Mouse (Mus musculus) liver, embryonic 16.5 days (tissue): Measurements from ENCODE around the gene Incenp. TPM values are rescaled to one million over a fixed set of nuclear protein-coding genes. Genes with fewer than 3 reads are reported as not detected.
"Not testable (repeated sequence)": the region's sequence is repeated elsewhere in the genome, so short reads cannot be mapped to it uniquely, and the experiment has no call there.

Experiments used
- ATAC-seq: fragments of 200-750 bp; cut with Nextera tagmentation; 2 replicates; pipeline ENCODE4 v1.8.0; 2017; ENCODE audit warnings: low read depth, mild to moderate bottlenecking, moderate number of reproducible peaks, moderate library complexity
- H3K27ac ChIP-seq: fragments of 300-500 bp; sonication (generic); 2 replicates; pipeline ENCODE4 v1.5.1; 2014; ENCODE audit warnings: mild to moderate bottlenecking, low read length
- H3K27me3 ChIP-seq: fragments of 300-500 bp; sonication (generic); 2 replicates; pipeline ENCODE4 v1.6.1; 2014; ENCODE audit warnings: low read depth, low read length, mixed read lengths; ENCODE audit not compliant: control insufficient read depth, insufficient read depth
- H3K36me3 ChIP-seq: fragments of 300-500 bp; sonication (generic); 2 replicates; pipeline ENCODE4 v1.6.1; 2014; ENCODE audit warnings: mild to moderate bottlenecking; ENCODE audit not compliant: control insufficient read depth, insufficient read depth
- H3K4me1 ChIP-seq: fragments of 300-500 bp; sonication (generic); 2 replicates; pipeline ENCODE4 v1.6.1; 2014; ENCODE audit warnings: low read depth, low read length, mixed read lengths; ENCODE audit not compliant: control insufficient read depth
- H3K4me2 ChIP-seq: fragments of 300-500 bp; sonication (generic); 2 replicates; pipeline ENCODE4 v1.6.1; 2014; ENCODE audit warnings: low read depth, low read length, mixed read lengths
- H3K4me3 ChIP-seq: fragments of 300-500 bp; sonication (generic); 2 replicates; pipeline ENCODE4 v1.5.1; 2014; ENCODE audit warnings: low read depth, mild to moderate bottlenecking, low read length
- H3K9ac ChIP-seq: fragments of 300-500 bp; sonication (generic); 2 replicates; pipeline ENCODE4 v1.6.1; 2014; ENCODE audit warnings: low read depth, low read length
- H3K9me3 ChIP-seq: fragments of 300-500 bp; sonication (generic); replicated peaks from 2 replicates; pipeline ENCODE4 v1.6.1; 2016; ENCODE audit warnings: low read length; ENCODE audit not compliant: control insufficient read depth
- WGBS: fragments of 180-500 bp; shearing (Covaris S2); extraction: QIAGEN DNeasy Blood & Tissue Kit; methylation state at CpG from one replicate; pipeline ENCODE4 v1.1.7; 2014; ENCODE audit not compliant: insufficient replicate concordance; 5-methylcytosine and 5-hydroxymethylcytosine counted together
- microRNA-seq: library from miRNA; unstranded; fragments of <30 nt; microRNA quantifications from one replicate; pipeline ENCODE4, GENCODE M21; 2016
- polyA plus RNA-seq: library from polyadenylated mRNA; unstranded; fragments of >200 nt; fragmentation: Nextera tagmentation; extraction: Ambion mirVana; gene quantifications from 2 replicates; pipeline ENCODE4 v1.2.1, GENCODE M21; 2015

Incenp gene
- polyA plus RNA-seq, 1 experiment from 2014 or later = 76.2 TPM

DNA sequence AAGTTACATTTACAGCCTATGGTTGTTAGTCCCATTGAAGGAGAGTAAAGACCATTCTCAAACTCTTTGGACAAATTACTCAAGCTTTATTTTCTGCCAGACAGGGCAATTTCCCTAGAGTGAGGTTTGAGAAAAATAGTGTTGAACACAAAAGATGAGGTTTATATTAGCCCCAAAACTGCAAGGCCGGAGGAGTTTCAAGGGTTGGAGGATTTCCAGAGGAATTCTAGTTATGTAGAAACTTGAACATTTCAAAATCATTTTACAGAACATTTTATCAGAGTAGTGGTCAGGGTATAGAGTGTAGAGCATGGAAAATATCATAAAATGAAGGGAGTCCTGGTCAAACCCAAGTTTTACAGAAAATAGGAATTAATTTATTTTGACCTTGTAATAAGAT is 34.5 kb downstream of the Incenp start:
- no peak overlapping the region for H3K9ac ChIP-seq

DNA sequence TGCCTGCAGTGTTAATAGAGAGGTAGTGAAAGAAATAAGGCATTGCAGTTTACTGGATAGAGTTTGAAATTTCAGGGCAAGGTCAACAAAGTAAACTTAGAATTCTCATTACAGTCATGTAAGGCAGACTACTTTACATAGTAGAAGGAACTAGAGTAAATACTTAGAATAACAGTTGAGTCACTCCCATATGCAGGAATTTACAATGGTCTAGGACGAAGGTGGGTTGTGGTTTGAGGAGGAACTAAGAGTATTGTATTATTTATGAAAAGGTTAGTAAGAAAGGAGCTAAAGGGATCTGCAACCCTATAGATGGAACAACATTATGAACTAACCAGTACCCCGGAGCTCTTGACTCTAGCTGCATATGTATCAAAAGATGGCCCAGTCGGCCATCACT is 38.5 kb downstream of the Incenp start:
- not testable (repeated sequence) for H3K9ac ChIP-seq
- 80% methylated on average over 2 of the region's 3 CpGs for WGBS

More for the DNA sequence above, 34.5 kb downstream of the Incenp start:
- Histone ChIP-seq H3K4me3 (no peak overlapping the region), H3K9me3 (no peaks in the 10 kb centered on the region), H3K36me3 (no peaks in the 10 kb centered on the region), H3K4me2 (no peak overlapping the region), H3K4me1 (no peaks in the 10 kb centered on the region), H3K27me3 (no peaks in the 10 kb centered on the region), H3K27ac (no peak overlapping the region)
- 72% methylated on average over 1 of the region's 1 CpGs for WGBS
- no peak for ATAC-seq

GRCm38 (mm10) chr19:9849368-9850075 is 49.8 kb downstream of the Incenp start:
- not testable (repeated sequence) for H3K4me3 ChIP-seq, H3K4me2 ChIP-seq, H3K9me3 ChIP-seq, H3K4me1 ChIP-seq, H3K9ac ChIP-seq, H3K27ac ChIP-seq, ATAC-seq, H3K36me3 ChIP-seq, H3K27me3 ChIP-seq
- 48% methylated on average over 3 of the region's 3 CpGs for WGBS

More for the DNA sequence above, 38.5 kb downstream of the Incenp start:
- H3K4me2 ChIP-seq, ATAC-seq, H3K36me3 ChIP-seq, H3K4me3 ChIP-seq, H3K9me3 ChIP-seq, H3K27me3 ChIP-seq, H3K27ac ChIP-seq, H3K4me1 ChIP-seq: not testable (repeated sequence)

GRCm38 (mm10) chr19:9847262-9847661 is 52.1 kb downstream of the Incenp start, which contains the start of gene Scgb2a2:
Gene Scgb2a2, plus strand, starts transcription at chr19:9847562.
- WGBS = 50% methylated on average over 2 of the region's 2 CpGs

DNA sequence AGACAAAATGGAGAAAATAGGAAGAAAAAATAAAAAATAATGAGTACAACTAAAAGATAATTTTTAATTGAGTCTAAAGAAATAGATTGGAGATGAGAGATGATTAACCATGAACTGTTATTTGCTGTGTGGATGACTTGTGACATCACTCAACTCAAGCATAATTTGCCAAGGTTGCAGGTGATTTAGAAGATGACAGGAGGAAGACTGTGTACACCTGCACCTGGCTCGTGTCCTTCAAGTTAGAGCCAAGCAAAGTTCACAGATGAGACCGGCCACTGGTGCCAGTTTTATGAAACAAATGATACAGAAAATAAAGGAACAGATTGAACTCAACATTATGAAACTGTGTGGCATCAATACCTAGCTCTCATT is 62.0 kb downstream of the Incenp start:
- no peak for ATAC-seq
- H3K27ac ChIP-seq = no peak overlapping the region
- no peak overlapping the region for H3K4me2 ChIP-seq
- no peaks in the 10 kb centered on the region for H3K4me1 ChIP-seq
- WGBS = 50% methylated on average over 2 of the region's 2 CpGs
- H3K9me3 ChIP-seq = no peaks in the 10 kb centered on the region
- H3K9ac ChIP-seq = no peak overlapping the region
- no peaks in the 10 kb centered on the region for H3K27me3 ChIP-seq
- no peaks in the 10 kb centered on the region for H3K36me3 ChIP-seq
- H3K4me3 ChIP-seq = no peak overlapping the region

More at GRCm38 (mm10) chr19:9847262-9847661, 52.1 kb downstream of the Incenp start, which contains the start of gene Scgb2a2:
- H3K4me1 ChIP-seq = no peaks in the 10 kb centered on the region
- H3K4me3 ChIP-seq = no peak within 1 kb of the TSS
- H3K36me3 ChIP-seq = no peaks in the 10 kb centered on the region
- H3K4me2 ChIP-seq = no peak within 1 kb of the TSS
- H3K9ac ChIP-seq = no peak within 1 kb of the TSS
- no peaks in the 10 kb centered on the region for H3K9me3 ChIP-seq
- H3K27ac ChIP-seq = no peak within 1 kb of the TSS
- H3K27me3 ChIP-seq = no peaks in the 10 kb centered on the region
- ATAC-seq = no peak

GRCm38 (mm10) chr19:9836581-9837340 is 62.6 kb downstream of the Incenp start:
- not testable (repeated sequence) for H3K27me3 ChIP-seq, H3K9ac ChIP-seq, H3K9me3 ChIP-seq, H3K36me3 ChIP-seq, H3K27ac ChIP-seq, H3K4me1 ChIP-seq
- Histone ChIP-seq H3K4me2 (peak overlapping the region; percentile 44), H3K4me3 (peak overlapping the region; percentile 37)
- peak; percentile 74 for ATAC-seq
- WGBS = 15% methylated on average over 16 of the region's 21 CpGs

Small RNAs within 50 kb of the gene (microRNA-seq; reads per million reads assigned to microRNA genes)
- not detected for gene Gm22369
- not detected for gene Gm24484

Other genes with a start within 250 kb of the Incenp start
- gene Scgb2a2, start 52.0 kb downstream of the Incenp start, polyA plus RNA-seq = not detected in 2 replicates
- 3,514 and 3,691 TPM in 2 replicates for gene Fth1, start 81.0 kb upstream of the Incenp start, polyA plus RNA-seq
- gene Best1, start 102.1 kb upstream of the Incenp start, polyA plus RNA-seq = 0.13 and 0.14 TPM in 2 replicates
- 236 and 248 TPM in 2 replicates for gene Rab3il1, start 102.1 kb upstream of the Incenp start, polyA plus RNA-seq
- gene Fads3, start 142.0 kb upstream of the Incenp start, polyA plus RNA-seq = 7.3 and 8.6 TPM in 2 replicates
- gene Fads2, start 202.2 kb upstream of the Incenp start, polyA plus RNA-seq = 87.2 and 102 TPM in 2 replicates